Mouse (Mus musculus) limb, embryonic 15.5 days (tissue): ENCODE measurements around the gene St6galnac1. TPM values are rescaled to one million over a fixed set of nuclear protein-coding genes. Genes with fewer than 3 reads are reported as not detected.
"Not testable (repeated sequence)": the region's sequence is repeated elsewhere in the genome, so short reads cannot be mapped to it uniquely, and the experiment has no call there.

ENCODE experiments used
- ATAC-seq: fragments of 200-750 bp; cut with Nextera tagmentation; 2 replicates; pipeline ENCODE4 v1.8.0; 2017; ENCODE audit warnings: low read depth, moderate TSS enrichment; ENCODE audit not compliant: insufficient number of reproducible peaks, low FRiP score, low TSS enrichment
- H3K27ac ChIP-seq: fragments of 300-500 bp; sonication (generic); 2 replicates; pipeline ENCODE4 v1.5.1; 2015; ENCODE audit warnings: moderate library complexity, mild to moderate bottlenecking, inconsistent platforms
- H3K27me3 ChIP-seq: fragments of 300-500 bp; sonication (generic); 2 replicates; pipeline ENCODE4 v1.6.1; 2015; ENCODE audit warnings: inconsistent platforms
- H3K36me3 ChIP-seq: fragments of 300-500 bp; sonication (generic); 2 replicates; pipeline ENCODE4 v1.6.1; 2015; ENCODE audit warnings: inconsistent platforms
- H3K4me1 ChIP-seq: fragments of 300-500 bp; sonication (generic); 2 replicates; pipeline ENCODE4 v1.6.1; 2015; ENCODE audit warnings: inconsistent platforms
- H3K4me2 ChIP-seq: fragments of 300-500 bp; sonication (generic); 2 replicates; pipeline ENCODE4 v1.6.1; 2015; ENCODE audit warnings: mild to moderate bottlenecking, inconsistent platforms
- H3K4me3 ChIP-seq: fragments of 300-500 bp; sonication (generic); 2 replicates; pipeline ENCODE4 v1.5.1; 2015; ENCODE audit warnings: mild to moderate bottlenecking, inconsistent platforms
- H3K9ac ChIP-seq: fragments of 300-500 bp; sonication (generic); 2 replicates; pipeline ENCODE4 v1.6.1; 2015; ENCODE audit warnings: inconsistent platforms
- H3K9me3 ChIP-seq: fragments of 300-500 bp; sonication (generic); 2 replicates; pipeline ENCODE4 v1.6.1; 2016; ENCODE audit warnings: inconsistent platforms
- WGBS: fragments of 180-500 bp; shearing (Covaris S2); methylation state at CpG from one replicate; pipeline ENCODE4 v1.1.7; 2015; 5-methylcytosine and 5-hydroxymethylcytosine counted together
- polyA plus RNA-seq: library from polyadenylated mRNA; unstranded; fragments of >200 nt; fragmentation: Nextera tagmentation; extraction: Ambion mirVana; gene quantifications from 2 replicates; pipeline ENCODE4 v1.2.1, GENCODE M21; 2015

Gene St6galnac1
- not detected in 2 replicates for polyA plus RNA-seq

DNA sequence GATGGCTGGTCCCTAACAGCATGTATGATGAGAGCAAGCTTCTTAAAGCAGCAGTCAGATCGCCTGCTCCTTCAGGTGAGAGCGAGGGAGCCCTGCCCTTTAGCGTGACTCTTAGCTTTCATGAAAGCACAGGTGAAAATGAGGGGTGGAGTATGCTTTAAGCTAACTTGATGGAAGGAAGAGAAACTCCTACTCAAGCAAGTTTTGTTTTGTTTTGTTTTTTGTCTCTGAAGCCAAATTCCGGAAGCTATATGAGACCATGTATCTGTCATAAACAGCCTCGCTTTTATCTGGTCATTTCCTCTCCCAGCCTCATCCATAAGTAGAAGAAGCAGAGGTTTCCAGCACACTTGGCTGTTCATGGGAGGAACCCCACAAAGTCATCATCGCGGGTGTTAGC is at the start of gene St6galnac1:
TSS of gene St6galnac1 (minus strand) at position 101 of the 400 bp plus-strand sequence.
- H3K27ac ChIP-seq, result no peak within 1 kb of the TSS
- H3K4me1 ChIP-seq, result no peaks in the 10 kb centered on the region
- no peaks in the 10 kb centered on the region for H3K27me3 ChIP-seq
- H3K36me3 ChIP-seq, result no peaks in the 10 kb centered on the region
- 87% methylated on average over 7 of the region's 7 CpGs for WGBS
- ATAC-seq, result no peak
- no peak within 1 kb of the TSS for H3K4me2 ChIP-seq
- H3K9ac ChIP-seq, result no peak within 1 kb of the TSS
- no peak within 1 kb of the TSS for H3K4me3 ChIP-seq
- H3K9me3 ChIP-seq, result no peaks in the 10 kb centered on the region

- H3K4me3 ChIP-seq, H3K4me2 ChIP-seq, H3K27ac ChIP-seq, H3K9me3 ChIP-seq, H3K36me3 ChIP-seq, H3K9ac ChIP-seq, H3K27me3 ChIP-seq, ATAC-seq: not testable (repeated sequence)
- 94% methylated on average over 10 of the region's 10 CpGs for WGBS
- peaks cover 46% of the 10 kb centered on the region for H3K4me1 ChIP-seq
Observed at GRCm38 (mm10) chr11:116823885-116824284, 48.6 kb upstream of the St6galnac1 start.

DNA sequence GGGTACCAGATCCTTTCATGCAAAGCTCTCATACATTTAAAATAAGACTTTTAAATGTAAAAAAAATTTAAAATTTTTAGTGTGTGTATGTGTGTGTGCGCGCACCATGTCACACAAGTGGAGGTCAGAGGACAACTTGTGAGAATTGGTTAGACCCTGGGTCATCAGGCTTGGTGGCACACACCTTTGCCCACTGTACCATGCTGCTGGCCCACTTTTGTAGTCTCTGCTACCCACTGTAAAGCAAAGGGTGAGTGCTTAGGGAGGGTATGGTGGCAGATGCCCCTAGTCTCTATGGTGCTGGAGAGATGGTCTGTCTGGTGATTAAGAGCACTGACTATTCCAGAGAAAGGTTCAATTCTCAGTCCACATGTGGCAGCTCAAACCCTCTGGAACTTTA is 47.9 kb upstream of the St6galnac1 start:
- Histone ChIP-seq H3K36me3 (no peaks in the 10 kb centered on the region), H3K9ac (no peak overlapping the region), H3K4me2 (no peak overlapping the region), H3K4me3 (no peak overlapping the region), H3K27me3 (no peaks in the 10 kb centered on the region), H3K27ac (no peak overlapping the region), H3K4me1 (peaks cover 44% of the 10 kb centered on the region), H3K9me3 (no peaks in the 10 kb centered on the region)
- WGBS, result 100% methylated on average over 2 of the region's 2 CpGs
- no peak for ATAC-seq

GRCm38 (mm10) chr11:116822626-116823025 is 47.3 kb upstream of the St6galnac1 start:
- ATAC-seq, result no peak
- Histone ChIP-seq H3K27me3 (no peaks in the 10 kb centered on the region), H3K9me3 (no peaks in the 10 kb centered on the region), H3K36me3 (no peaks in the 10 kb centered on the region), H3K4me3 (no peak overlapping the region), H3K4me1 (peaks cover 40% of the 10 kb centered on the region), H3K4me2 (no peak overlapping the region), H3K27ac (no peak overlapping the region), H3K9ac (no peak overlapping the region)
- WGBS, result 92% methylated on average over 10 of the region's 10 CpGs

DNA sequence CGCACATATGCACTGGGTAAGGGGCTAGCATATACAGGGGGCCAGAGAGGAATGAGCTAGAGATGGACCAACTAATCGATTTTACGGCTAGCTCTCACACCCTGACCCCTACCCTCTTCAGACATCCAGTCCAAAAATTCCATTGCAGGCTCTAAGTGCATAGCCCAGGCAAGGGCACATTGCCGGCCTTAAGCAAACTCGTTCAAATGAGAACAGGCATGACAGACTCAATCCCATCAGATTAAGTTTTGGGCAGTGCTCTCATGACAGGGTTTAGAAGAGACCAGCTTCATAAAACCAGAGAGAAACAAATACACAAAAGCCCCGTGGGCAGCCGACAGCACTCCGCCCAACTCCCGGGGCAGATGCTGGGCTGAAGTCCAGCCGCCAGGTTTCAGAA is 46.9 kb upstream of the St6galnac1 start:
- Histone ChIP-seq H3K4me1 (peaks cover 37% of the 10 kb centered on the region), H3K4me2 (no peak overlapping the region), H3K27me3 (no peaks in the 10 kb centered on the region), H3K27ac (no peak overlapping the region), H3K4me3 (no peak overlapping the region), H3K36me3 (no peaks in the 10 kb centered on the region), H3K9ac (no peak overlapping the region), H3K9me3 (no peaks in the 10 kb centered on the region)
- no peak for ATAC-seq
- WGBS, result 77% methylated on average over 10 of the region's 10 CpGs

DNA sequence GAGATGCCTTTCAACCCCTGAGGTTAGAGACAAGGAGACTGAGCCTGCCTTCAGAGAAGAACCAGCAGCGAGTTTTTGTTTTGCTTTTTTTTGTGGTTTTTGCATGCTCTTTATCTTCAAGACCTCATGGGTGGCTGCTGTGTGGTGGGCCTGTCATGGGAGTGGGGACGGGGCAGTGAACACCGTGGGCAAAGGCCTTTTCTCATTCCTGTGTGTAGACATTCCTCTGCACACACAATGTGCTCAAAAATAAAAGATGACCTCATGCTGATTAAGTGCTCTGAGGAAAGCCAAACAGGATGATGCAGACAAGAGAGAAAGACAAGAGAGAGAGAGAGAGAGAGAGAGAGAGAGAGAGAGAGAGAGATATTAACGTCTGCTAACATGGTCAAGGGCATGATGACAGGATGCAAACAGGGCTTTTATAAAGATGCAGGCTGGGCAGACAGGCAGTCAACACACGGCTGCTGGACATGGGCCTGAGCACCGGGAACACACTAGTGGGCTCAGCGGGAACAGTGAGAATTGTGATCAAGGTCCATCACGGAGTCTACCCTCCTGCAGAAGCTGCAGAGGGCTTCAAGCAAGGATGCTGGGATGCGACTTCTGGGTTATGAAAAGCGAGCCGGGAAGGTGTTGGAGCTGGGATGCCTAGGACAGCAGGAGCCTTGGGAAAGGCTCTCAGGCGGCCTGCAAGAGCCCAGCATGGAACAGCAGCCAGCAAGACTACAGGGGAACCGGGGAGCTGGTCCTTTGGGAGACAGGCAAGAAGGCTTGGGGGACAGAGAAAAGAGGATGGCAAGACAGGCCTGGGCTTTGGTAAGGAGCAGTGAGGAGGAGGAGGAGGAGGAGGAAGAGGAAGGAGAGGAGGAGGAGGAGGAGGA is 46.0 kb upstream of the St6galnac1 start:
- Histone ChIP-seq H3K4me3 (no peak overlapping the region), H3K4me1 (peaks cover 34% of the 10 kb centered on the region), H3K4me2 (no peak overlapping the region), H3K27ac (no peak overlapping the region; the same call in 1 of the 2 replicates), H3K27me3 (no peaks in the 10 kb centered on the region), H3K9ac (no peak overlapping the region), H3K9me3 (no peaks in the 10 kb centered on the region), H3K36me3 (no peaks in the 10 kb centered on the region)
- no peak for ATAC-seq
- WGBS, result 73% methylated on average over 13 of the region's 13 CpGs

DNA sequence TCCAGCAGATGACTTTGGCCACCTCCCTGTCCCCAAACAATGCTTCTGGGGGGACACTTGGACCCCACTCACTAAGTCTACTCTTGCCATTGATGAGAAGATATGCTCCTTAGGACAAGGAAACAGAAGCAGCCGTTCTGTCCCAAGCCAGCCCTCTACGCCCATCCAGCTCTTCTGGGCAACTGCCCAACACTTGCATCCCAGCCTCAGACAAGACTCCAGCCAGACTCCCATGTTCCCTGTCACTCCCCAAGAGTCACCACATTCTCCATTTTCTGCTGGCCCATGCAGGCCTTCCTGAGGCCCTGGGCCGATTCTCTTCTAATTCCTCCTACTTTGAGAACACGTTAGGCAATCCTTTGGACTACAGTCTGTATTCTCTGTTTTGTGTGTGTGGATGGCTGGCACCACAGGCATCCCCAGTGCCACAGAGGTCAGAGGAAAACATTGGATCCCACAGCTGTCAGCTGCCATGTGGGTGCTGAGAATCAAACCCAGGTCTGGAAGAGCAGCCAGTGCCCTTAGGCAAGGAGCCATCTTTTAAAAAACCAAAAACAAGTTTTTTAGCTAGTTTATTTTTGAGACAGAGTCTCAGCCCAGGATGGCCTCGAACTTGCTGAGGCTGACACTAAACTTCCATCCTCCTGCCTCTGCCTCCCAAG is 44.8 kb upstream of the St6galnac1 start:
- Histone ChIP-seq H3K9ac (no peak overlapping the region), H3K9me3 (no peaks in the 10 kb centered on the region), H3K4me2 (no peak overlapping the region), H3K27ac (0 out of 2 replicates have a peak overlapping the region, but pooled peaks have one; percentile 7), H3K27me3 (no peaks in the 10 kb centered on the region), H3K36me3 (no peaks in the 10 kb centered on the region), H3K4me1 (peaks cover 36% of the 10 kb centered on the region), H3K4me3 (no peak overlapping the region)
- WGBS, result 76% methylated on average over 5 of the region's 5 CpGs
- no peak for ATAC-seq

DNA sequence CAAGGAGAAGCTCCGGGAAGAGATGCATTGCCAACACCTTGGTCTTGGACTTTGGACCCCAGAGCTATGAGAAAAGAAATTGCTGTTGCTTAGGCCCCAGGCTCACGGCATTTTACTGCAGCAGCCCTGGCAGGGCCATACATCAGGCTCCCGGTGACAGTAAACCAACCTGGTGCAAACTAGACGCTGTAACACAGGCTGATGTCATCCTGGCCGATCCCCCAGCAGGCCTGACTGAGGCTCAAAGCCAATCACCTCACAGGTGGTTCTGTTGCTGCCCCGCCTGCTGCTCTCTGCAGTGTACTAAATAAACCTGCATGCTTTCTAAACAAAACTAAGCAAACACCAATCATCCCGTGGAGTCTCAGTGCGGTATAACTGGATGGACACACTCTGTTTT is 43.4 kb upstream of the St6galnac1 start:
- Histone ChIP-seq H3K36me3 (no peaks in the 10 kb centered on the region), H3K4me2 (no peak overlapping the region), H3K27me3 (no peaks in the 10 kb centered on the region), H3K4me1 (peaks cover 49% of the 10 kb centered on the region), H3K27ac (peak overlapping the region; percentile 51), H3K9ac (no peak overlapping the region), H3K9me3 (no peaks in the 10 kb centered on the region), H3K4me3 (no peak overlapping the region)
- WGBS, result 28% methylated on average over 8 of the region's 8 CpGs
- no peak for ATAC-seq

DNA sequence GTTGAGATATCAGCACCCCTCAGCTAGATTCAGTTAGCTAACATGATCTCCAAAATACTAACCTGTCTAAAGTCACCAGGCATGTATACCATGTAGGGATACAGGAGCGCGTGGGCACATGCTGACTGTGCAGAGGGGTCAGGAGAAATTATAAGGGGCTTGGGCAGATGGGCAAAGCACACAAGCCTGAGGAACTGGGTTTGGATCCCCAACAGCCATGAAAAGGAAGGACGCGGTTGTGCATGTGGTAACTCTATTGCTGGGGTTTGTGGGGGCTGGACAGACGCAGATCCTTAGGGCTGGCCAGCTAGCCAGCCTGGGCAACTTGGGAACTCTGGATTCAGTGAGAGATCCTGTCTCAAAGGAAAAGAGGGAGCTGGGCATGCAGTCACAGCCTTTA is 42.3 kb upstream of the St6galnac1 start:
- Histone ChIP-seq H3K4me2 (no peak overlapping the region), H3K9ac (no peak overlapping the region), H3K36me3 (no peaks in the 10 kb centered on the region), H3K4me1 (peaks cover 61% of the 10 kb centered on the region), H3K27me3 (no peaks in the 10 kb centered on the region), H3K27ac (no peak overlapping the region), H3K9me3 (no peaks in the 10 kb centered on the region), H3K4me3 (no peak overlapping the region)
- no peak for ATAC-seq
- WGBS, result 93% methylated on average over 5 of the region's 5 CpGs

DNA sequence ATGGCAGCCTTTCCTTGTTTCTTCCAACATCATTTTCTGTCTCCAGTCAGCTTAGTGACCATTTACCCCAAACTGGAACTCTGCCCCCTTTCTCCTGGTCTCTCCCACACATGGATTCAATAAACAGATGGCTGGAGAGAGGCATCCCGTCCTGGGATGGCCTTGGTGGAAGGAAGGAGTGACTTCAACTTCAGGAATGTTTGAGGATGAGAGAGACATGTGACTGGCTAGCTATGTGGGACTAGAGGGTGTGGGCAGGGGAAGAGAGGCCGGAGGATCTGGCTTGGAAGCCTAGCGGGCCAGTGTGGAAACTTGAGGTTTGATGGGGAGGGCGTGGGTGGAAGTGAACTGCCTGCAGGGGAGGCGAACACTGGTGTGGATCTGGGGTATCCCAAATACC is 41.5 kb upstream of the St6galnac1 start:
- no peaks in the 10 kb centered on the region for H3K36me3 ChIP-seq
- no peak overlapping the region for H3K4me2 ChIP-seq
- WGBS, result 72% methylated on average over 5 of the region's 5 CpGs
- no peaks in the 10 kb centered on the region for H3K27me3 ChIP-seq
- H3K4me1 ChIP-seq, result peaks cover 67% of the 10 kb centered on the region
- no peaks in the 10 kb centered on the region for H3K9me3 ChIP-seq
- no peak overlapping the region for H3K27ac ChIP-seq
- ATAC-seq, result no peak
- H3K9ac ChIP-seq, result no peak overlapping the region
- no peak overlapping the region for H3K4me3 ChIP-seq

DNA sequence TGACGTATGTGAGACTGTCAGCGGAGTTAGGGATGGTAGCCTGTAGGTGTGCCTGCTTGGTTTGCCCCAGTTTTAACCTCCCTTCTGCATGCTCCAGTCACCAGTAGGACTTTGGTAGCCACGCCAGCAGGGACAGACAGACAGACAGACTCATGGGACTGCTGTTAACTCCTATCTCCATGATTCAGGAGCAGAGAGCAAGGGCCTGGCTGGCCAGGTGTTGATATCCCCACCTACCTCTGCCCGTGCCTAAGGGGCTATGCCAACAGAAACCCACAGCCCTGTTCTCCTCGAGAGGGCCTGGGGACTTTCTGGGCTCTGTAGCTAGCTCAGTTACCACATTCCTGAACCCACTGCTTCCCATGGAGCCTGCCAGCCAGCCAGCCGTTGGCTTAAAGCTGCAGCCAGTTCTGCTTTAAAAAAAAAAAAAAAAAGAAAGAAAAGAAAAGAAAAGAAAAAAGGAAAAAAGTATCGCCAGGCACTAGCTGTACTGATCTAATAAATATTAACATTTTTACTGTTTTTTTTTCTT is 39.6 kb upstream of the St6galnac1 start:
- no peak overlapping the region for H3K4me3 ChIP-seq
- H3K9me3 ChIP-seq, result no peaks in the 10 kb centered on the region
- H3K27ac ChIP-seq, result peak overlapping the region; percentile 90
- WGBS, result 25% methylated on average over 7 of the region's 7 CpGs
- H3K36me3 ChIP-seq, result no peaks in the 10 kb centered on the region
- no peak for ATAC-seq
- H3K4me2 ChIP-seq, result peak overlapping the region; percentile 6; the same call in 1 of the 2 replicates
- H3K4me1 ChIP-seq, result peaks cover 71% of the 10 kb centered on the region
- no peak overlapping the region for H3K9ac ChIP-seq
- 0 out of 2 replicates have a peak, but pooled peaks cover 7% of the 10 kb centered on the region for H3K27me3 ChIP-seq
